Mouse (Mus musculus) frontal cortex, adult (tissue): ENCODE results near the gene Kcnmb4.

Source experiments
- ATAC-seq: cut with Nextera tagmentation; 2 replicates; pipeline ENCODE4 v1.9.2; 2017; ENCODE audit warnings: mild to moderate bottlenecking, moderate library complexity, mixed read lengths; ENCODE audit not compliant: low TSS enrichment

Gene Kcnmb4

DNA sequence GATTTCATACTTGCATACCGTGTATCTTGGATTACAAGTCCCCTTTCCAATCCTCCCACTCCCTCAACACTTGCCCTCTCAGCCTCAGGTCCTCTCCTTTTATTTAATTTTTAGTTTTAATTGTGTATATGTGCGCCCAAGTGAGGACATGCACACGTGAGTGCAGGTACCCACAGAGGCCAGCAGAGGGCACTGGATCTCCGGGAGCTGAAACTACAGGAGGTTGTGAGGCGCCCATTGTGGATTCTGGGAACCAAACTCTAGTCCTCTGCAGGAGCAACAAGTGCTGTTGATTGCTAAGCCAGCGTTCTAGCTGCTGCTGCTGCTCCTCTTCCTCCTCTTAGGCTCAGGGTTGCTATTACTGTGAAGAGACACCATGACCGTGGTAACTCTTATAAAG lies 20.9 kb downstream of the Kcnmb4 start:
- ATAC-seq = no peak

DNA sequence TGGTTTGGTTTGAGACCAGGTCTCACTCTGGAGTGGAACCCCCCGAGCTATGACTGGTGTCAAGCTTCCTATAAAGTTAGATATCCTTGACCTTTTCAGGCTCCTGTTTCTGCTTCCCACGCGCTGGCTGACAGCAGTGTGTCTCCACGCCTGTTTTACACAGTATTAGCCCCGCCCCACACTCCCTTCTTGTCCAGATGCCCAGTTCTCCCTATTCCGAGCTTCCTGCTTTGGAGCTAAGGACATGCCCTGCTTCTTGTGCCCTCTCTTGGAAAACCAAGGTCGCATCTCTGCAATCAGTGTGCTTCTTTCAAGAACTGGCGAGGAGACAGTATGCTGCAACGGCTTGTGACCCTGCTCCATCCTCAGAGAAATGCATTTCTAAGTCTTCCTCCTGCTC lies 23.1 kb downstream of the Kcnmb4 start:
- ATAC-seq = no peak

DNA sequence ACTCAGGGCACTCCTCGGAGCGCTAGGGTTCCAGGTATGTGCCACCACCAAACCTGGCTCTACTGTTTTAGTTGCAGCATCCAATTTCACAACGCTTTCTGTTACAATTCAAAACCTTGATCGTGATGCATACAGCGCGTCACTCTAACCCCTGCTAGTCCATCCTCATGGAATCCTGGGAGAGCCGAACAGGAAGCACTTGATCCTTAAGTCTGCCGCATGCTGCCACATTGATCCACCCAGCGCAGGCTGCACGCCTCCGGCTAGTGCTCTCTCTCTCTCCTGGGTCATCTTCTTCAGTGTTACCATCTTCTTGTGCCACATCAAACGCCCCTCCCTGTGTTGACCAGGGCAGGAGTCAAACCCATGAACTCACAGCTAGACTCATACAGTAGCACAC lies 25.5 kb downstream of the Kcnmb4 start:
- ATAC-seq = no peak

DNA sequence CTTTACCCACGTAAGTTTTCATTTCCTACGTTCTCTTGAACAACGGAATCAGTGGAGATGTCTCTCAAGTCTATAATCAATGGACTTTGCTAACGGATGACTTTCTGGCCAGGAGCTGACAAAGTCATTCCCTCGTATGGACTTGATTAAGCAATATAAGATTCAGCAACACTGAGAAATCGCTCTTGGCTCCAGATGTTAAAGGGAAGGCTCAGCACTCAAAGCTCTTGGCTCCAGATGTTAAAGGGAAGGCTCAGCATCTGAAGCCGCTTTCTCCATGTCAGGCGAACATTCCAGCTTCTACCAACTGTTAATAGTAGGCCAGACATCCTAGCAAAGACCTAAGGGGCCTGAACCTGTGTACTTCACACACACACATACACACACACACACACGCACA lies 26.5 kb downstream of the Kcnmb4 start:
- no peak for ATAC-seq

DNA sequence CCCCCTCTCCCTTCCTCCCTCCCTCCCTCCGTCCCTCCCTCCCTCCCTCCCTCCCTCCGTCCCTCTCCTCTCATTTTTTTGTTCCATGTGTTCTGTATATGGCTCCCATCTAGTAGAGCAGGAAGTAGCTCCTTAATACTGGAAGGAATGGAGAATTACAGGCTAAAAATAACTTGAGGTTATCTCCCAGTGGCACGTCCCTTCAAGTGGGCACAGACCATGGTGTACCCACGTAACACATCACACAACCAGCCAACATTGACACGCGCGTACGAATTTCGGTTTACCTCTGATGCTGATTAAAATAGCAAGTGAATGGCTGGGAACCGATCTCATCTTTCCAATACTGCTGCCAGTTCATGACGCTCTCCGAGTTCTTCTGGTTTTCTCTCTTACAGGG lies 27.6 kb downstream of the Kcnmb4 start:
- no peak for ATAC-seq

DNA sequence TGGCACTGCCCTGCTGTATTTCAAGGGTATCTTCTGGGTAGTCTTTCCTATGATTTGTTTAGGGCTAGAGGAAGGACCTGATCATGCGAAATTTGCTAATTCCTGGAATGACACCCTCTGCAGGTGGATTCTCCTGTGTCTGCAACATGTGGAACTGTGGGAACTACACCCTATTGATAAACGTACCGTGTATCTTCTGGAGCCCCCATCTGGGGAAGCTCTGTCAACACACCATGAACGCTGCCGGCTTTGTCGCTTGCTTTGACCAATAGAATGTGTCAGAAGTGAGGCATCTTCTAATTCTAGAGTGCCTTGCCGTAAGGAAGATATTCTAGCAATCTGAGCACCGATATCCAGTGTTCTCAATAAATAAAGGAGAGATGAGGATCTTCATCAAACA lies 28.9 kb downstream of the Kcnmb4 start:
- no peak for ATAC-seq

DNA sequence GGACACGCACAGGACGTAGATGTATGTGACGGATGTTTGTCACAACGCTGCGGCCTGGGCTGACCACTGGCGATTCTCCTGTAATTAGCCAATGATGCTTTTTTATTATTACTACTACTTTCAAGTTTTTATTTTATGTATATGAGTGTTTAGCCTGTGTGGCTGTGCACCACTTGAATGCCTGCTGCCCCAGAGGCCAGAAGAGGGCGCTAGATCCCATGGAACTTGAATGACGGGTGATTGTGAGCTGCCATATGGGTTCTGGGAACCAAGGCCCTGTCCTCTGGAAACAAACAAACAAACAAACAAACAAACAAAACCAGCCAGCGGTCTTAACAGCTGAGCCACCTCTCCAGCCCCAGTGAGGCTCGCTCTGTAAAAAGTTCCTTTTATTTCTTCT lies 29.3 kb downstream of the Kcnmb4 start:
- ATAC-seq = no peak

DNA sequence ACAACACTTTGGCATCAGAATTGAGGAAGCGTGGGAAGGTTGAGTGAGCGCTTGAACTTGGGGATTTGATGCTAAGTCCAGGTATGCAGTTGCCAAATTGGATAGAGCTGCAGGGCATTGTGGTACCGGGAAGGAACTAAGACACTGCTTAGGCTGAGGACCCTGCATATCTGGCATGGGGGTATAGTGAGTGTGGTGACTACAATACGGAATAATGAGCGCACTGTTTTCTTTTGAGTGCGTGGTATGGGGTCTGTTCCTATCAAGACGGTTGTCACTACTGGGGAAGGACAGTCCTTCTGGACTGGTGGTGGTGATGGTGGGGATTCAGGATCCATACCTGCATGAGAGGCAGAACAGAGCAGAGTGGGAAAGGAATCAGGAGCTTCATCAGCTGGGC lies 32.7 kb downstream of the Kcnmb4 start:
- no peak for ATAC-seq

DNA sequence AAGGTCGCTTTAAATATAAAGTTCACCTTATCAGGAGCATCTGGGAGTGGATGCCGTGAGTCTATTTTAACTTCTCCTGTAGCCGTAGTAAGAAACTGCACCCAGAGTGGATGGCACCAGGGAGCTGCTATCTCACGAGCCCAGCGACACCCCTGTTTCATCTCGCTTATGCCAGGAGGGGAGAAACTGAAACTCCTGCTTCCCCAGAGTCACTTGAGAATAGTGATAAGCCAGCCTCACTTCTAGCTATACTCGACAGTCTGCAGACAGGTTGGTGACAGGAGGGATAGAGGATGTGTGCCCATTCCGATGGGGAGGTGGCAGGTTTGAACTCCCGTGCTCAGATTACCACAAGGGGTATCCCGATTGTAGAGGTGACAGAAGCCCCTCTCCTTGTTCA lies 33.6 kb downstream of the Kcnmb4 start:
- ATAC-seq = peak; percentile 41; the same call in 1 of the 2 replicates

DNA sequence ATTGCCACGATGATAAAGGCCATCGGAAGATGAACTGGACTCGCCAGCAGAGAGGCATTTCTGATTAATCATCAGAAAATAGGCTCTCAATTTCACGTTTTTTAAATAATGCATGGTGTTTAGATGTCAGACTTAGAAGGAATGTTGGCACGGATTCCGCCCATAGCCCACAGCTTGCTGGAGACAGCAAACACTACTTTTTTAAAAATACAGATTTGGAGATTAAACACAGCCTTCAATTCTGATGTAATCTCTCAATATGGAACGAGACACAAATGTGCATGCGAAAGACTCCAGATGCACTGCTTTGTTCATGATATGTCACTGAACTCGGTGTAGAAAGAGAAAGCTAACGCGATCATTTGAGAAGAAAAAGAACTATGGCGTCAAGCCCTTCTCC lies 38.2 kb downstream of the Kcnmb4 start:
- peak; percentile 50 for ATAC-seq

DNA sequence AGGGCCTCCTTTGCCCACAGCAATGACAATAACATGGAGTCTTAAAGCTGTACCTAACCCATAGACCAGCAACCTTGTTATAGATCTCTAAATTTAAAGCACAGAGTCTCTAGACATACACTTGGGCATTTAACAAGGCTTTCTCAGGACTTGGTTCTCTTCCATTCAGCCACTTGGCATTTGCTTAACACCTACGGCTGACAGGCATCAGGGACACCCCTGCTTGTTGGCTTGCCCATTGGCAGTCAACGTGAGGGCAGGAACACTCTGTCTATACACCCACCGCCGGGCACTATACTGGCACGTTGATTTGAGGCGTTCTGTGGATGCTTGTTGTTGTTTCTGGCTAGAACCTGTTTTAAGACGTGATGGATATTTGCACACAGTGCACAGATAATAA lies 41.3 kb downstream of the Kcnmb4 start:
- no peak for ATAC-seq

DNA sequence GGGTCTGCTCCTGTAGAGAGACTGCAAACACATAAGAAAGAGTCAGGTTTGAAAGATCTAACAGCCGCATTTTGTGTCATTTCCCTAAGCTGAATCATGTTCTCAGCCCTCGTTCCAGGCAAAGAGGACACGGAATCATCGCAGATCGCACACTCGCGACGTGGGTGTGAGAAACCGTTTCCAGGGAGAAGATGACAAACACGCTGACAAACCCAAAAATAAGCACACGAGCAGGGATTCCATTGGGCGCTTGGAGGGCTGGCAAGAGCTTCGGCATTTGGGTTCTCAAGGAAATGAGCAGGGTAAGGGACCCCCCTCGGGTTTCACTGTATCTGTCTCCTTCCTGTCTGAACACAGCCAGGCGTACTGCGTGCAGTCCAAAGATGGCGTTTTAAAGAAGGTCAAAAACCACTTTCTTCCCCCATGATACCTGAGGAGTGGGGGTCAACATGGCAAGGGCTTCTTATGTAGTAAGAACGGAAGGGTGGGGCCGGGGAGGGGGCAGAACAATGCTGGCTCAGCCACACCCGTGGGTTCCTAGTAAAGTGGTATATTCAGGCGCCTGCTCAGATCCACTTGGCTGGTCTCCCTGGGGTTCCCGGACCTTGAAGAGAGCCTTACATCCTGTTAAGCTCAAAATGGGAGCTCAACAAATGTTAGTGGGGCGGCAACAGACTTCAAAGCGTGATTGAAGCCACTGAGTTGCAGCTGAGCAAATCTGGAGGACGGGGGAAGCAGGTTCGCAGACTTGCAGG lies 45.5 kb downstream of the Kcnmb4 start:
- ATAC-seq = peak; percentile 92

DNA sequence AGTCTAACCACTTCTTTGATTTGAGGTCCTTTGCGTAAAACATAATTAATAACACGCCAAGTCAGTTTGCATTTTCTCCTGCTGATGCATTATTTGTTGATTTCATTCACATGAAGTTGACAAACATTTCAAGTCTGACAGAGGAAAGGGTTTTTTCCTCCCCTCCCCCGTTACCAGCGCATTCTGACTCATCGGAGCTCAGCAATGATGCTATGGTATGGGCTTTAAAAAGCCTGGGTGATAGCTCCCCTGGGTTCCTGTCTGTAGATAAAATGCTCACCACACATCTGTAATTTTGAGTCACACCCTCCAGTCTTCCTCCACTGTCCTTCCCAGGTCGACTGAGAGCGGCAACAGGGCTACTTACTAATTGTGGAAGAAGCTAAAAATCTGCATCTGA lies 47.5 kb downstream of the Kcnmb4 start:
- no peak for ATAC-seq

DNA sequence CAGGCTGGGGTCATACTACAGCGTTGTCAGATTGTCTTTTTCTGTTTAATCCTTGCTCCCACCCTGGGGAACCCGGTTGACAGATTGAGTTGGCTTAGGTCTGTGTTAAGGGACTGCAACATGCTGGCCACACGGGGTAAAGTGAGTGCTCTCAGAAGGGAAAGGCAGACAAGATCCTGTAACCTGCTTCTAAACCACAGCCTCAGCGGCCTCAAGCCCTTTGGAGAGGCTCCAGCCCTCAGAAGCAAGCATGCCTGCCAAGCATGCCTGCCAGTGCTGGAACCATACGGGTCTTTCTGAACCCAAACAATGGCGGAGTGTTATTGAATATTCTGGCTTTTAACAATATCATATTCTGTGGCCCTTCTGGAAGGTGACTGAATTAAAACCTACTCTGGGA lies 48.8 kb downstream of the Kcnmb4 start:
- no peak for ATAC-seq

DNA sequence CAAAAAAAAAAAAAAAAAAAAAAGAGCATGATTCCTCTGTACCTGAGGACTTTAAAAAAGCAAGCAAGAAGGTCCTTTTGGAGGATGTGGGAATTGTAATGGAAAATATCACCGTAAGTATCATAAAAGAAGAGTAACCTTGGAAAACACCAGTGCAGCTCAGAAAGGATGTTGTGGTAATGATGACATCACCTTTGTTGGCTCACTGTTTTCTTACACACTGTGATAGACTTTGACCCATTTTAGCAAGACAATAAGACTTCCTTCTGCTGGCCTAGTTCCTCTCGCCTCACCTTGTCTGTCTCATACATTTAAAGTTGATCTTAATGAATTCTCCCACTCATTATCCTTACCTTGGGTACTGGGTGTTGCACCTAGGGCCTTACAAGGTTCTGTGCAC lies 51.1 kb downstream of the Kcnmb4 start:
- ATAC-seq = no peak

DNA sequence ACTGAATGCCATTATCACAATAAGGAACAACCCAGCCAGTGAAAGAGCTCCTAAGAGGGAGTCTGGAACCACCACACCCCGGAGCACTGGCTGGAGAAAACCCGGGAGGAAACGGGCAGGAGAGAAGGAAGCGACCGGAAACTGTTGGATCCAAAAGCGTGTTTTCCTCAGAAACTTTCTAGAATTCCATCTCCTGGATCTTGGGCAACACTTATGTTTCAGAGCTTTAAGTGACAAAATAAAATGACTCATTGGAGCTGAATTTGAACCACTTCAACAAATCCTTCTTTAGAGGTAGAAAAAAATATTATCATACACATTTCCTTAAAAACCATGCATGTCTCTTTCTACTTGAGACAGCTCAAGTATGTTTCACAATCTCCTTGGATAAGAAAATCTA lies 52.7 kb downstream of the Kcnmb4 start:
- peak; percentile 75 for ATAC-seq

DNA sequence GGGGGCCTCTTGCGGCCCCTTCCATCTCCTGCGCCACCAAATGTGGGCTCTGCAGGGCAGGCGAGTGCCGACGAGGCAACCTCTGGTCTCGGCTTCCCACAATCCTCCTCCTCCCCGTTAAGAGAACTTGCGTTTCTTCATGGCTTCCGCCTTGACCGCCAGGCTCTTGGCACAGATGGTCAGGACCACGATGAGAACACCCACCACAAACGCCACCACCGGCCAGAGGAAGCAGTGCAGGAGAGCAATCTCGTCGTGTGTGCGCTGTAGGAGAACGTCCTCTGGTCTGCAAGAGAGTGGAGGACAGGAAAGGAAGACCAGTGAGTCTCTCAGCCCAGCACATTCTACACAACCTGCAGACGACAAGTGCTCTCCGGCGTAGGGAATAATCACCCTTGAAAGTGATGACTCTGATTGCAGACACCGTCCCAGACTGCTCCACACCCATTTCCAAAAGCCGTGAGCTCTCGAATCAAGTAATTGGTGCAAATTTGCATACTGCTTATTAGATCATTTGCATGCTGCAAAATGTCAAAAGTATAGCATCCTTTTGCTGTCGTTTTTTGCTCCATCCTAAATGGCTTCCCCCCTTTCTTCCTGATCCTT lies 55.5 kb downstream of the Kcnmb4 start:
- no peak for ATAC-seq

DNA sequence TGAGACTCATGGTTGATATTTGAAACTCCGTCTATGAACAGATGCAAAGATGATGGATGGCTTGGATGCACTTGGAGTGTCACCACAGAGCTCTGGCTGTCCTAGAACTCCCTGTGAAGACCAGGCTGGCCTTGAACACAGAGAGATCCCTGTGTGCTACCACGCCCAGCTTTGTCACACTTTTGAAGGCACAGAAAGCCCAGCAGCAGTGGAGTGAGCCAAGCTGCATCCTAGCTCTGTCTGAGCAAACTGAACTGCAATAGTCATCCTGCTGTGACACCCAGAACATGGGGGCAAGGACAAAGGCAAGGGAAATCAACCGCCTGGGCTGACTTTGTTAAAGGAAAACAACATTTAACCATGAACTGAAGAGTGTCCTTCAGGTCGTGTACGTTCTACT lies 57.0 kb downstream of the Kcnmb4 start:
- no peak for ATAC-seq

DNA sequence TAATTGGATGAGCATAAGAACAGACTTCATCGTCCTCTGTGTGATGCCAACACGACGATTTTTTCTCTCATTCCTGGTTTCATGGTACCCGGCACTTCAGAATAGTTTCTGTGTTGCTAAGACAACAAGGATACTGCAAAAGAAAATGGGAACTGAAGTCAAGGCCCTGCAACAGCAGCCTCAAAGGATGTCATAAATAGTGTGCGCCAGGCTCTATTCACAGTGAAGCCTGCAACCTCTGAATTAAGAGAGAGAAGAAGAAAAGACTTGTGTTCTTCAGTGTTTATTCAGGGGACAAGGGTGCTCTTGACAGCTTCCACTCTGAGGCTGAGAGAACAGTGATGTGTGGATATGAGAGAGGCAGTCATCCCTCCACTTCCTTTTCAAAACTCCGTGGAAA lies 57.5 kb downstream of the Kcnmb4 start:
- ATAC-seq = peak; percentile 22; the same call in 1 of the 2 replicates

DNA sequence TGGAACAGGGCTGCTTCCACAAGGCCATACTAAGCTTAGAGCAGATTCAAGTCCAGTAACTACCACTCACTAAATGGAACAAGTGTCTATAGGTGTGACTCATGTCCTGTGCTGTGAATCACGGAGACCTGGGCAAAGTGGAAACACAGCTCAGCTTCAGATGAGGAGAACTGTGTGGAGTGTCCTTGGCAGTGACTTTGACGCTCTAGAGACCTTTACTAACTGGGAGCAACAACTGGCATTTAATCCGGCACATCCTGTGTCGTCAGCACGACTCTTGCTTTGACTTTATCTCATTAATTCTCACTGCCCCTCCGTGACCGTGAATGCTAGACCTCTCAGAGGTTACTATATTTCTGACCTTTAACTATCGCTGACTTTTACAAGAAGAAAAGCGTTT lies 62.9 kb downstream of the Kcnmb4 start:
- ATAC-seq = no peak

DNA sequence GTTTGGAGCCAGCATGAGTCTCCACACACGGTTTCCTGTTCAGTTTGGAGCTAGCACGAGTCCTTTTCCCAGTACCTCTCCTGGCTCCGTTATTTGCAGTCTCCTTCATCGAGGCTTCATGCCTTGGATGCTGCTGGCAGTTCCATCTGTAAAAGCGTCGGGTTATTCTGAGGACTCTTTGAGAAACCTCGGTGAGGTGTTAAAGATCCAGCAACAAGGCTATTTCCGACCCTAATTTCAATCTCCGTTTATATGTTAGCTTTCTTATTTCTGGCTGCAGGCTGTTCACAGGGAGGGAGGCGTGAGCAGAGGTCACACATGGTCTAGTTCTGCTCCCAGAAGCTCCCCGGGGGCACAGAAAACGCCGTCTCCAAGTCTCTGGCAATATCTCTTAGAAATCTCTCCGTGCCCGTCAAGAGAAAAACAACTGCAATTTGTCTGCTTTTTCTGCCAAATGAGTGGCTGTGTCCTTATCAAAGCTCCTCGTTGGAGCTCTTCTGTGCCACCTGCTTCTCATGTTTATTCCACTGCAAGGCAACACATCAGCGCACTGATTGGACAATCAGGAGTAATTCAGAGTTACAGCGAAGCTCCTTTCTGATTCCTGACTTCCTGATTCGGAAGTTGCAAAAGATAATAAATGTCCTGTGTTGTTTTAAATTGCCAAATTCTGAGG lies 65.9 kb downstream of the Kcnmb4 start:
- peak; percentile 36 for ATAC-seq

DNA sequence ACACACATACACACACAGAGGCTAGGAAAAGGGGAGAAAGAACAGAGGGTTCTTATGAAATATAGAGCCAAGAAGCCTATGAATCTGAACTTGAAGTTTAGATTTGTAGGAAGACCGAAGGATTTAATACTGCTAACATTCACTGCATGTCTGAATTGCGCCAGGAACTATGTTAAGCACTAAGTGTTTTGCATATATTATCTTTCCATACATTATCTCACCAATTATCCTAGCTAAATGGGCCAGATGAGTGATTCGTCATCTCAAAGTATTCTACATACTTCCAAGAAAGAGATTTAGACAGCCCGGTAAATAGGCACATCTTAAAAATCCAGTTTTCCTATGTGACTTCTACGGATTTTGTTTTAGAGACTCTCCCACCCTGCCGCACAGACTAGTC lies 68.7 kb downstream of the Kcnmb4 start:
- peak; percentile 75 for ATAC-seq

DNA sequence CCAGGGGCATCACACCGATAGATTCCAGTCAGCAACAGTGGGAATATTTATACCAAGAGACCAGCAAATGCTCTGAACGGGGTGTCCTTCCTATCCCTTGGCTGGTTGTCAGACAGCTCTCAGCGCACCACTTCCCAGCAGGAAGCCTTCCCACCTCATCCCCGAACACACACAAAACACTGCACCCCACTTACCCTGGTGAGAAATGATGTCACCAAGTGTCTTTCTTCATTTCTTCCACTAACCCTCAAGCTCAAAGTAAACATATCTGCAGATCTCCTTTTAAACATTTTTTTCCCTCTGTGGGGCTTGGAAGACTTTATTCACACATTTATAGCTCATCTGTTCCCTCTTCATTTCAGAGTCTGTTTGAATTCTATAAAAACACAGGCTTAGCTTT lies 70.0 kb downstream of the Kcnmb4 start:
- ATAC-seq = peak; percentile 68
